Mouse (Mus musculus) heart, adult 2 months (tissue): Measurements from ENCODE around the gene Car12. TPM values are rescaled to one million over a fixed set of nuclear protein-coding genes. Genes with fewer than 3 reads are reported as not detected.
"Not testable (repeated sequence)": the region's sequence is repeated elsewhere in the genome, so short reads cannot be mapped to it uniquely, and the experiment has no call there.

ENCODE experiments used
- DNase-seq, 2 experiments: peaks; one replicate each; pipeline ENCODE4 v3.0.0; 2021
- H3K27ac ChIP-seq: fragments of 200-600 bp; 2 replicates; pipeline ENCODE4 v1.8.1; 2022
- H3K27me3 ChIP-seq: fragments of 200-500 bp; 2 replicates; pipeline ENCODE4 v1.6.1; 2012; ENCODE audit warnings: mild to moderate bottlenecking, low read length, inconsistent platforms, mixed read lengths; ENCODE audit not compliant: control insufficient read depth, insufficient read depth
- H3K36me3 ChIP-seq: fragments of 200-500 bp; 2 replicates; pipeline ENCODE4 v1.6.1; 2012; ENCODE audit warnings: low read length, inconsistent platforms; ENCODE audit not compliant: control insufficient read depth, insufficient read depth
- H3K4me1 ChIP-seq: fragments of 200-500 bp; 2 replicates; pipeline ENCODE4 v1.6.1; 2011; ENCODE audit warnings: low read length; ENCODE audit not compliant: control insufficient read depth, insufficient read depth
- H3K4me3 ChIP-seq: fragments of 200-600 bp; 2 replicates; pipeline ENCODE4 v1.8.1; 2022
- H3K79me2 ChIP-seq: fragments of 200-500 bp; replicated peaks from 2 replicates; pipeline ENCODE4 v1.6.1; 2012; ENCODE audit warnings: mild to moderate bottlenecking, inconsistent platforms, low read length, moderate library complexity, mixed read lengths; ENCODE audit not compliant: control insufficient read depth, insufficient read depth
- H3K9ac ChIP-seq: fragments of 200-500 bp; 2 replicates; pipeline ENCODE4 v1.6.1; 2012; ENCODE audit warnings: low read depth, mild to moderate bottlenecking, control low read depth, inconsistent platforms, low read length, mixed read lengths
- CTCF ChIP-seq: fragments of 200-600 bp; IDR thresholded peaks from 2 replicates; pipeline ENCODE4 v1.8.1; 2022; ENCODE audit warnings: antibody characterized with exemption, mild to moderate bottlenecking, moderate library complexity
- EP300 ChIP-seq: fragments of 200-500 bp; IDR thresholded peaks from 2 replicates; pipeline ENCODE4 v1.6.1; 2011; ENCODE audit warnings: low read depth, low read length, control low read depth; ENCODE audit not compliant: insufficient read depth
- POLR2A ChIP-seq: fragments of 200-500 bp; IDR thresholded peaks from 2 replicates; pipeline ENCODE4 v1.6.1; 2011; ENCODE audit warnings: mild to moderate bottlenecking, low read depth, low read length, control low read depth; ENCODE audit not compliant: insufficient read depth
- WGBS: fragments of 180-500 bp; shearing (Covaris S2); methylation state at CpG from one replicate; pipeline ENCODE4 v1.1.7; 2018; 5-methylcytosine and 5-hydroxymethylcytosine counted together
- intact Hi-C: fragments of 180-260 bp; cut with DNase I; formaldehyde crosslinking; loops from one replicate; pipeline ENCODE4 v1.15.1; 2025
- polyA plus RNA-seq: library from polyadenylated mRNA; depleted of rRNA; stranded (reverse); fragments of >200 nt; gene quantifications from 2 replicates; pipeline ENCODE4 v1.2.3, GENCODE M21; 2012; rRNA removed
- total RNA-seq, 2 experiments: library from RNA; stranded (reverse); gene quantifications; 2 replicates each; pipeline ENCODE4 v1.2.3; 2021

Car12 gene
- total and polyA plus RNA-seq, 3 experiments: not detected

GRCm38 (mm10) chr9:66795464-66796324, 82.2 kb downstream of the Car12 start, which contains the start of gene Aph1b:
TSS of gene Aph1b (minus strand) at chr9:66795490.
- no peaks in the 10 kb centered on the region for H3K36me3 ChIP-seq
- H3K4me1 ChIP-seq: no peaks in the 10 kb centered on the region; the same call in 1 of the 2 replicates
- peak within 1 kb of the TSS; percentile 84 for H3K9ac ChIP-seq
- TF ChIP-seq POLR2A: peak; percentile 74
- peak; percentile 56; the same call in 1 of the 2 replicates for TF ChIP-seq EP300
- 0 out of 2 replicates have a peak, but pooled peaks have one; percentile 2 for TF ChIP-seq CTCF
- peak; percentile 97 to 98 for DNase-seq
- peak within 1 kb of the TSS; percentile 88 for H3K27ac ChIP-seq
- no peaks in the 10 kb centered on the region for H3K27me3 ChIP-seq
- intact Hi-C loops: loop anchor here (2.0 kb wide), 1 partner anchor 39 kb away; the partner anchor contains the start of gene Aph1c
- peak within 1 kb of the TSS; percentile 75 for H3K4me3 ChIP-seq
- H3K79me2 ChIP-seq: no peaks in the 10 kb centered on the region
- WGBS: under 1% methylated on average over 42 of the region's 42 CpGs

GRCm38 (mm10) chr9:66796739-66797138, 83.3 kb downstream of the Car12 start, which contains the start of gene Gm10647:
TSS of gene Gm10647 (plus strand) at chr9:66797039.
- Histone ChIP-seq H3K4me1 (no peaks in the 10 kb centered on the region; the same call in 1 of the 2 replicates), H3K36me3 (no peaks in the 10 kb centered on the region), H3K9ac (0 out of 2 replicates have a peak within 1 kb of the TSS, but pooled peaks have one; percentile 39), H3K4me3 (peak within 1 kb of the TSS; percentile 75), H3K79me2 (no peaks in the 10 kb centered on the region), H3K27me3 (no peaks in the 10 kb centered on the region), H3K27ac (peak within 1 kb of the TSS; percentile 88)
- no peak for DNase-seq
- TF ChIP-seq POLR2A: no peak
- TF ChIP-seq CTCF: no peak
- TF ChIP-seq EP300: no peak
- WGBS: 89% methylated on average over 5 of the region's 5 CpGs
- intact Hi-C loops: no loop called here

GRCm38 (mm10) chr9:66801947-66802346, 88.5 kb downstream of the Car12 start:
- Histone ChIP-seq H3K4me1 (no peaks in the 10 kb centered on the region), H3K4me3 (no peak overlapping the region), H3K79me2 (no peaks in the 10 kb centered on the region), H3K36me3 (no peaks in the 10 kb centered on the region), H3K27ac (no peak overlapping the region), H3K9ac (no peak overlapping the region), H3K27me3 (no peaks in the 10 kb centered on the region)
- intact Hi-C loops: no loop called here
- TF ChIP-seq EP300: no peak
- DNase-seq: no peak
- 39% methylated on average over 12 of the region's 12 CpGs for WGBS

- intact Hi-C loops, H3K4me1 ChIP-seq, H3K27me3 ChIP-seq, H3K9ac ChIP-seq, H3K4me3 ChIP-seq, H3K79me2 ChIP-seq, H3K27ac ChIP-seq, H3K36me3 ChIP-seq: not testable (repeated sequence)
- peak in 1 of 2 experiments; percentile 29 for DNase-seq
- WGBS: 18% methylated on average over 32 of the region's 37 CpGs
Measured at GRCm38 (mm10) chr9:66805951-66806350, 92.5 kb downstream of the Car12 start.

- intact Hi-C loops: no loop called here
- no peaks in the 10 kb centered on the region for H3K36me3 ChIP-seq
Measured at GRCm38 (mm10) chr9:66813392-66813791, 99.9 kb downstream of the Car12 start.

More at GRCm38 (mm10) chr9:66813392-66813791, 99.9 kb downstream of the Car12 start:
- no peaks in the 10 kb centered on the region for H3K27me3 ChIP-seq
- 41% methylated on average over 2 of the region's 2 CpGs for WGBS
- no peak for DNase-seq
- H3K4me3 ChIP-seq: no peak overlapping the region
- no peaks in the 10 kb centered on the region; the same call in 1 of the 2 replicates for H3K4me1 ChIP-seq
- no peak overlapping the region for H3K27ac ChIP-seq
- TF ChIP-seq EP300 (no peak), CTCF (no peak), POLR2A (no peak)
- H3K9ac ChIP-seq: no peak overlapping the region
- H3K79me2 ChIP-seq: no peaks in the 10 kb centered on the region

Other genes with a start within 250 kb of the Car12 start
- 10 to 100 TPM; 24.7 to 32.5 TPM for gene Fbxl22, start 199.1 kb upstream of the Car12 start, total RNA-seq
- 48.5 and 71.4 TPM in 2 replicates for gene Fbxl22, start 199.1 kb upstream of the Car12 start, polyA plus RNA-seq
- 10 to 100 TPM; 20.6 to 20.7 TPM for gene Usp3, start 120.5 kb upstream of the Car12 start, total RNA-seq
- 7.2 and 10.2 TPM in 2 replicates for gene Usp3, start 120.5 kb upstream of the Car12 start, polyA plus RNA-seq
- 1 to 10 TPM; 4.3 to 5.2 TPM for gene Aph1b, start 81.8 kb downstream of the Car12 start, total RNA-seq
- gene Aph1b, start 81.8 kb downstream of the Car12 start, polyA plus RNA-seq: 2.3 and 5.4 TPM in 2 replicates
- under 1 TPM; 0.14 to 0.16 TPM for gene Gm10647, start 83.4 kb downstream of the Car12 start, total RNA-seq
- gene Gm10647, start 83.4 kb downstream of the Car12 start, polyA plus RNA-seq: 0.10 and 0.26 TPM in 2 replicates
- 1 to 10 TPM; 1.1 to 1.2 TPM for gene Aph1c, start 121.0 kb downstream of the Car12 start, total RNA-seq
- gene Aph1c, start 121.0 kb downstream of the Car12 start, polyA plus RNA-seq: 0.43 and 2.4 TPM in 2 replicates
- gene Rab8b, start 206.0 kb downstream of the Car12 start, total RNA-seq: 1 to 10 TPM; 8.5 to 9.8 TPM
- 5.5 and 10.0 TPM in 2 replicates for gene Rab8b, start 206.0 kb downstream of the Car12 start, polyA plus RNA-seq
- 100 to 1,000 TPM; 157 to 180 TPM for gene Rps27l, start 232.4 kb downstream of the Car12 start, total RNA-seq
- gene Rps27l, start 232.4 kb downstream of the Car12 start, polyA plus RNA-seq: 53.5 and 79.3 TPM in 2 replicates